Mouse (Mus musculus): ENCODE results near the gene Rfx4. TPM values are rescaled to one million over a fixed set of nuclear protein-coding genes. Genes with fewer than 3 reads are reported as not detected.

Rfx4 gene
- polyA plus RNA-seq, 1 experiment from 2014 or later: 34.3 TPM

- Histone ChIP-seq H3K4me2 (replicated peaks) (no peak overlapping the region), H3K9me3 (no peaks in the 10 kb centered on the region), H3K4me1 (replicated peaks) (peaks cover 20% of the 10 kb centered on the region), H3K36me3 (peaks cover 14% of the 10 kb centered on the region), H3K4me3 (replicated peaks) (no peak overlapping the region), H3K27ac (no peak overlapping the region), H3K9ac (replicated peaks) (no peak overlapping the region), H3K27me3 (no peaks in the 10 kb centered on the region)
- 78% methylated on average over 3 of the region's 3 CpGs for WGBS
- no peak for ATAC-seq
Observed at GRCm38 (mm10) chr10:84820230-84820629, 64.4 kb downstream of the Rfx4 start.

GRCm38 (mm10) chr10:84822741-84823151, 66.9 kb downstream of the Rfx4 start:
- H3K27me3 ChIP-seq: no peaks in the 10 kb centered on the region
- peak; percentile 71 for ATAC-seq
- H3K9ac ChIP-seq (replicated peaks): no peak overlapping the region
- H3K27ac ChIP-seq: no peak overlapping the region
- 3% methylated on average over 9 of the region's 9 CpGs for WGBS
- H3K9me3 ChIP-seq: no peaks in the 10 kb centered on the region
- no peaks in the 10 kb centered on the region; the same call in 1 of the 2 replicates for H3K36me3 ChIP-seq
- peaks cover 27% of the 10 kb centered on the region for H3K4me1 ChIP-seq (replicated peaks)
- H3K4me2 ChIP-seq (replicated peaks): peak overlapping the region; percentile 17; the same call in 1 of the 2 replicates
- no peak overlapping the region for H3K4me3 ChIP-seq (replicated peaks)

- Histone ChIP-seq H3K9ac (replicated peaks) (no peak overlapping the region), H3K4me3 (replicated peaks) (no peak overlapping the region), H3K36me3 (no peaks in the 10 kb centered on the region), H3K9me3 (no peaks in the 10 kb centered on the region), H3K4me2 (replicated peaks) (no peak overlapping the region), H3K4me1 (replicated peaks) (peaks cover 27% of the 10 kb centered on the region), H3K27me3 (no peaks in the 10 kb centered on the region), H3K27ac (no peak overlapping the region)
- ATAC-seq: no peak
- 31% methylated on average over 4 of the region's 4 CpGs for WGBS
Observed at GRCm38 (mm10) chr10:84823621-84824020, 67.8 kb downstream of the Rfx4 start.

- WGBS: 91% methylated on average over 8 of the region's 8 CpGs
- Histone ChIP-seq H3K27ac (no peak overlapping the region), H3K4me2 (replicated peaks) (no peak overlapping the region), H3K27me3 (no peaks in the 10 kb centered on the region), H3K36me3 (peaks cover 1% of the 10 kb centered on the region; the same call in 1 of the 2 replicates), H3K4me1 (replicated peaks) (peaks cover 11% of the 10 kb centered on the region; the same call in 1 of the 2 replicates), H3K9ac (replicated peaks) (no peak overlapping the region), H3K9me3 (no peaks in the 10 kb centered on the region), H3K4me3 (replicated peaks) (no peak overlapping the region)
- no peak for ATAC-seq
Observed at GRCm38 (mm10) chr10:84829009-84829408, 73.1 kb downstream of the Rfx4 start.

DNA sequence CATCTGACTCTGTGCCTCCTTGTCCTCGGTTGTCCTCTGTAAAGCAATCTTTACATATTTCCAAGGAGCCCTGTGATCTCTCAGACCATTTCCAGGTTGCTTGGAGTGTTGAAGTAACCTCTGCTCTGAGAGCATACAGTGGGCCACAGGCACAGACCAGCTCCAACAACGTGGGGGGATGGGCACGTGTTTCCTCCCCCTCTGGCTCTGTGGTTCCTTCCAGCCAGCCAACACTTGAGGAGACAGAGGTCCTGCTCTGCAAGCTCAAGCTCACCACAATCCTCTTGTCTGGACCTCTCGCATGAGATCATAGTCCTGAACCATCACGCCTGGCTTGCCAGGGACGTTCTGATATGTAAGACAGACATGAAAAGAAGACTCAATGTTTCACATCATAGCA, 79.7 kb downstream of the Rfx4 start:
- no peak overlapping the region for H3K9ac ChIP-seq (replicated peaks)
- peaks cover 13% of the 10 kb centered on the region for H3K36me3 ChIP-seq
- ATAC-seq: no peak
- H3K4me2 ChIP-seq (replicated peaks): no peak overlapping the region
- 78% methylated on average over 6 of the region's 6 CpGs for WGBS
- no peak overlapping the region for H3K4me3 ChIP-seq (replicated peaks)
- H3K9me3 ChIP-seq: no peaks in the 10 kb centered on the region
- no peak overlapping the region for H3K27ac ChIP-seq
- H3K4me1 ChIP-seq (replicated peaks): peaks cover 4% of the 10 kb centered on the region; the same call in 1 of the 2 replicates
- H3K27me3 ChIP-seq: no peaks in the 10 kb centered on the region

DNA sequence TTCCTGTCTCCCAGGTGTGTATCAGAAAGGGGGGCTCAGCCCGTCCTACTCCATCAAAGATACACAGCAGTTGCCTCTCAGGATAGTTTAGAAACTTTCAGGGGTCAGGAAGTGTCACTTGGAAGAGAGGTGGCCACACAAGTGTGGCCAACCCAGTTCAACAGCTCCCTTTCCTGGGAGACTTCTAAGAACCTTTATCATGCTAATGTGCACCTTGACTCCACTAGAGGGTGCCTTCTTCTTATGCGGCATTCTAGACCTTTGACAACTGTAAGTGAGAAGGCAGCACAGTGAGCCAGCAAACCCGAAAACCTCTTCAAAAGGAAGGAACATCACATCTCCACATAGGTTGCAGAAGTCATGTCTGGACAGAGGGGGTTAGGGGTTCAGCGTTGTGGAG, 80.2 kb downstream of the Rfx4 start:
- Histone ChIP-seq H3K4me2 (replicated peaks) (no peak overlapping the region), H3K36me3 (peaks cover 13% of the 10 kb centered on the region), H3K27me3 (no peaks in the 10 kb centered on the region), H3K9ac (replicated peaks) (no peak overlapping the region), H3K4me1 (replicated peaks) (peaks cover 4% of the 10 kb centered on the region; the same call in 1 of the 2 replicates), H3K4me3 (replicated peaks) (no peak overlapping the region), H3K9me3 (no peaks in the 10 kb centered on the region), H3K27ac (no peak overlapping the region)
- WGBS: 40% methylated on average over 4 of the region's 4 CpGs
- no peak for ATAC-seq

- Histone ChIP-seq H3K4me2 (replicated peaks) (no peak overlapping the region), H3K27ac (no peak overlapping the region), H3K27me3 (no peaks in the 10 kb centered on the region), H3K9me3 (no peaks in the 10 kb centered on the region), H3K4me3 (replicated peaks) (no peak overlapping the region), H3K4me1 (replicated peaks) (peaks cover 4% of the 10 kb centered on the region; the same call in 1 of the 2 replicates), H3K36me3 (peaks cover 13% of the 10 kb centered on the region), H3K9ac (replicated peaks) (no peak overlapping the region)
- WGBS: 90% methylated on average over 2 of the region's 2 CpGs
- ATAC-seq: no peak
Observed at GRCm38 (mm10) chr10:84837355-84837754, 81.5 kb downstream of the Rfx4 start.

GRCm38 (mm10) chr10:84838850-84839473, 83.1 kb downstream of the Rfx4 start:
- 76% methylated on average over 7 of the region's 7 CpGs for WGBS

GRCm38 (mm10) chr10:84846638-84847037, 90.8 kb downstream of the Rfx4 start:
- Histone ChIP-seq H3K36me3 (peaks cover 9% of the 10 kb centered on the region), H3K27ac (no peak overlapping the region), H3K4me2 (replicated peaks) (no peak overlapping the region), H3K4me1 (replicated peaks) (peaks cover 4% of the 10 kb centered on the region), H3K27me3 (no peaks in the 10 kb centered on the region), H3K4me3 (replicated peaks) (no peak overlapping the region), H3K9me3 (no peaks in the 10 kb centered on the region), H3K9ac (replicated peaks) (no peak overlapping the region)
- ATAC-seq: no peak
- 76% methylated on average over 5 of the region's 5 CpGs for WGBS

More at GRCm38 (mm10) chr10:84838850-84839473, 83.1 kb downstream of the Rfx4 start:
- peaks cover 14% of the 10 kb centered on the region for H3K36me3 ChIP-seq
- no peak overlapping the region for H3K4me2 ChIP-seq (replicated peaks)
- H3K9me3 ChIP-seq: no peaks in the 10 kb centered on the region
- no peaks in the 10 kb centered on the region for H3K4me1 ChIP-seq (replicated peaks)
- H3K4me3 ChIP-seq (replicated peaks): no peak overlapping the region
- H3K27ac ChIP-seq: no peak overlapping the region
- H3K9ac ChIP-seq (replicated peaks): no peak overlapping the region
- no peak for ATAC-seq
- H3K27me3 ChIP-seq: no peaks in the 10 kb centered on the region

GRCm38 (mm10) chr10:84851981-84852979, 96.4 kb downstream of the Rfx4 start:
- no peak overlapping the region for H3K4me3 ChIP-seq (replicated peaks)
- no peaks in the 10 kb centered on the region for H3K9me3 ChIP-seq
- H3K4me2 ChIP-seq (replicated peaks): no peak overlapping the region
- H3K27me3 ChIP-seq: no peaks in the 10 kb centered on the region; the same call in 1 of the 2 replicates
- H3K27ac ChIP-seq: peak overlapping the region; percentile 80
- 50% methylated on average over 12 of the region's 12 CpGs for WGBS
- peak overlapping the region; percentile 37; the same call in 1 of the 2 replicates for H3K9ac ChIP-seq (replicated peaks)
- H3K4me1 ChIP-seq (replicated peaks): peaks cover 25% of the 10 kb centered on the region
- ATAC-seq: peak; percentile 95
- H3K36me3 ChIP-seq: peaks cover 19% of the 10 kb centered on the region; the same call in 1 of the 2 replicates

GRCm38 (mm10) chr10:84854059-84854458, 98.2 kb downstream of the Rfx4 start:
- Histone ChIP-seq H3K4me2 (replicated peaks) (no peak overlapping the region), H3K9me3 (no peaks in the 10 kb centered on the region), H3K4me3 (replicated peaks) (no peak overlapping the region), H3K27me3 (no peaks in the 10 kb centered on the region; the same call in 1 of the 2 replicates), H3K27ac (no peak overlapping the region), H3K36me3 (peaks cover 17% of the 10 kb centered on the region; the same call in 1 of the 2 replicates), H3K9ac (replicated peaks) (no peak overlapping the region), H3K4me1 (replicated peaks) (peaks cover 40% of the 10 kb centered on the region)
- WGBS: 95% methylated on average over 8 of the region's 8 CpGs
- ATAC-seq: no peak

- no peak overlapping the region for H3K27ac ChIP-seq
- H3K9me3 ChIP-seq: no peaks in the 10 kb centered on the region
- H3K4me3 ChIP-seq (replicated peaks): no peak overlapping the region
- peaks cover 17% of the 10 kb centered on the region; the same call in 1 of the 2 replicates for H3K36me3 ChIP-seq
- H3K4me2 ChIP-seq (replicated peaks): no peak overlapping the region
- no peaks in the 10 kb centered on the region; the same call in 1 of the 2 replicates for H3K27me3 ChIP-seq
- H3K4me1 ChIP-seq (replicated peaks): peaks cover 54% of the 10 kb centered on the region
- 80% methylated on average over 11 of the region's 11 CpGs for WGBS
- no peak overlapping the region for H3K9ac ChIP-seq (replicated peaks)
- ATAC-seq: no peak
Observed at GRCm38 (mm10) chr10:84855466-84855865, 99.6 kb downstream of the Rfx4 start.
